Mouse (Mus musculus) kidney, adult 10 weeks (tissue): ENCODE measurements around the gene Bcr. TPM values are rescaled to one million over a fixed set of nuclear protein-coding genes. Genes with fewer than 3 reads are reported as not detected.

Source experiments
- polyA plus RNA-seq: library from polyadenylated mRNA; stranded (reverse); fragments of 350-450 nt; fragmentation: Illumina TruSeq; extraction: RNeasy Lipid Tissue Mini Kit (QIAGEN cat#74804); gene quantifications from one replicate; pipeline ENCODE4 v1.2.3, GENCODE M21; 2014; ENCODE audit warnings: low read depth, low replicate concordance

The Bcr gene
- polyA plus RNA-seq: 22.1 TPM

GRCm38 (mm10) chr10:75060217-75060842 lies at the start of gene Bcr:
Bcr (plus strand) TSS chr10:75060592.

GRCm38 (mm10) chr10:75032395-75032794 lies 28.0 kb upstream of the Bcr start, which contains the start of gene Rsph14:
Rsph14 (minus strand) TSS chr10:75032586.

GRCm38 (mm10) chr10:75036883-75037379 lies 23.5 kb upstream of the Bcr start, which contains the start of gene Rab36:
Rab36 (plus strand) TSS chr10:75037058.

GRCm38 (mm10) chr10:75211807-75212645 lies 151.6 kb downstream of the Bcr start, which contains the start of gene Specc1l:
Specc1l (plus strand) TSS chr10:75212073.

Other genes starting within 250 kb of the Bcr start
- 1.3 TPM for gene Gnaz, start 93.4 kb upstream of the Bcr start, polyA plus RNA-seq
- not detected for gene Rsph14, start 28.0 kb upstream of the Bcr start, polyA plus RNA-seq
- gene Rab36, start 23.5 kb upstream of the Bcr start, polyA plus RNA-seq: 0.57 TPM
- gene Specc1l, start 151.5 kb downstream of the Bcr start, polyA plus RNA-seq: 11.2 TPM